Mouse (Mus musculus): ENCODE results near the gene Sgsm2.
"Not testable (repeated sequence)": the region's sequence is repeated elsewhere in the genome, so short reads cannot be mapped to it uniquely, and the experiment has no call there.

The Sgsm2 gene

GRCm38 (mm10) chr11:74830256-74831161 lies 66.4 kb downstream of the Sgsm2 start, which contains the start of gene Mnt:
Mnt (plus strand) TSS chr11:74830920.
- peak; percentile 92 to 94 for DNase-seq (ENCODE audit: low read depth in 2 of 2, low spot score in 2 of 2)

DNA sequence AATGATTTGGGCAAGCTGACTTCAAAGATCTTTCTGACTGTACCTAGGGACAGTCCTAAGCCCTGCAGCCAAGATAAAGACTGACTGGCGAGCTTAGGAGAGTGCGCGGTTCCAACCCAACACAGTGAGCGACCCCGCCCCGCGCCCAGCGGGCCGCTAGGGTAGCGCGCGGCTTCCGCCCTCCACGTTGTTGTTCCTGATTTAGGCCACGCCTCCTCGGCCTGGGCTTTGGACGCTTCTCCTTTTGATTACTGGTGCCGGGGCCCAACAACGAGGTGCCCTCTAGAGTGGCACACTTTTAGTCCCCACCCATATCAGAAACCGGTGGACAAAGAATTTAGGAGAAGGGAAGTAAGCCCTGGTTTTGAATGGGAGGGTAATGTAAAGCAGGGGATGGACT lies 67.0 kb downstream of the Sgsm2 start:
- peak; percentile 77 to 85 for DNase-seq (ENCODE audit: low read depth in 2 of 2, low spot score in 2 of 2)

- DNase-seq (ENCODE audit: low read depth in 2 of 2, low spot score in 2 of 2): no peak
Measured at GRCm38 (mm10) chr11:74828965-74829550, 67.8 kb downstream of the Sgsm2 start.

DNA sequence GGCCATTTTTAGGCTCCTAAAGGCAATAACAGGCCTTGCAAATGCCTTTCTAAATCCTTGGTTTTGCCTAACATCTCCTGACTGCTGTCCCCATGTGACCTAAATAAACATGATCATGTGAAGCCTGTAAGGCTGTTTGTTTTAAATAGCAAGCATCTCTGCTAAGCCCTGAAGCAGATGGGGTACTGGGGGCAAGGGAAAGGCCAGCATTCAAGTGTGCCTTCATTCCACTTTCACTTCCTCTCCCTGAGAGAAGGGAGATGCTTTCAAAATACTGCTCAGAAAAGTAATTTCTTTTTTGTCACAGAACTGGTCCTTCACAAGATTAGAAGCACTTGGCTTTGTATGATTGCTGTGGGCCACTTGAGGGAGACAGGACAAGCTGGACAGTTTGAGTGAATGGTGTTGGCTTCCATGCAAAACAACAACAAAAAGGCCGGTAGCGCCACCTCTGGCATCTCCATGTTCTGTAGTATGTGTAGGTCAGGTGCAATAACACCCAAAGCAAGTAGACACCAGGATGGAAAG lies 68.4 kb downstream of the Sgsm2 start:
- no peak for DNase-seq (ENCODE audit: low read depth in 2 of 2, low spot score in 2 of 2)

GRCm38 (mm10) chr11:74827791-74828403 lies 69.0 kb downstream of the Sgsm2 start:
- no peak for DNase-seq (ENCODE audit: low read depth in 2 of 2, low spot score in 2 of 2)

GRCm38 (mm10) chr11:74826702-74827101 lies 70.2 kb downstream of the Sgsm2 start:
- no peak for DNase-seq (ENCODE audit: low read depth in 2 of 2, low spot score in 2 of 2)

GRCm38 (mm10) chr11:74826151-74826550 lies 70.7 kb downstream of the Sgsm2 start:
- no peak for DNase-seq (ENCODE audit: low read depth in 2 of 2, low spot score in 2 of 2)

GRCm38 (mm10) chr11:74822746-74823440 lies 74.0 kb downstream of the Sgsm2 start:
- DNase-seq (ENCODE audit: low read depth in 2 of 2, low spot score in 2 of 2): no peak

GRCm38 (mm10) chr11:74821463-74821862 lies 75.4 kb downstream of the Sgsm2 start:
- DNase-seq (ENCODE audit: low read depth in 2 of 2, low spot score in 2 of 2): no peak

DNA sequence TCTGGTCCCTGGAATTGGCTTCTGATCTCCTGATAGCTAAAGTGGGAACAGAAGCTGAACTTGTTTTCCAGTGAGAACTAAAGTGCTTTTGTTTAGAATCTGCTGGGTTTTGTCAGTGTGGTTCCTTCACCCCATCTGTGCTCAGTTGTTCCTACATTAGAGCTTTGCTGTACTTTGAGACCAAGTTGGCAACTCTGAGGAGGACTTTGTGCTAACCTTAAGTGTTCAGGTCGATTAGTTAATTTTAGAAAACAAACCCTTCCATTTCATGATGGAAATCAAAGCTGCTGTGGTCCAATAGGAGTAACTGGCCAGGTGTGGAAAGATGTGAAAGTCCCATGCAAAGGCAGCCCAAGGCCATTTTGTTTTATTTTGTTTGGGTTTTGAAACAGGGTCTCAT lies 75.9 kb downstream of the Sgsm2 start:
- no peak for DNase-seq (ENCODE audit: low read depth in 2 of 2, low spot score in 2 of 2)

DNA sequence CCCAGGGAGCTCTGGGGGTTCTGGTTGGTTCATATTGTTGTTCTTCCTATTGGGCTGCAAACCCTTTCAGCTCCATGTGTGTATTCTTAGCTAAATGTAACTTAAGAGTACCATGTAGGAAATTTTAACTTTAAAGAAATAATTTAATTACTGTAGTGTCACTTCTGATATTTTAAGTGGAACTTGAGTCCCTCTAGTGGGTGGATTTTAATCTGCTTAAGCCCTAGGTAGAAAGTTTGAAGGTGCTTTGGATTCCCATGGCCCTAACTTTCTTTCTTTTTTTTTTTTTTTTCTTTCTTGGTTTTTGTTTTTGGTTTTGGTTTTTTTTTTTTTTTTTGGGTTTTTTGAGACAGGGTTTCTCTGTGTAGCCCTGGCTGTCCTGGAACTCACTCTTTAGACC lies 81.1 kb downstream of the Sgsm2 start:
- no peak for DNase-seq (ENCODE audit: low read depth in 2 of 2, low spot score in 2 of 2)

GRCm38 (mm10) chr11:74811538-74811937 lies 85.3 kb downstream of the Sgsm2 start:
- DNase-seq (ENCODE audit: low read depth in 2 of 2, low spot score in 2 of 2): no peak

DNA sequence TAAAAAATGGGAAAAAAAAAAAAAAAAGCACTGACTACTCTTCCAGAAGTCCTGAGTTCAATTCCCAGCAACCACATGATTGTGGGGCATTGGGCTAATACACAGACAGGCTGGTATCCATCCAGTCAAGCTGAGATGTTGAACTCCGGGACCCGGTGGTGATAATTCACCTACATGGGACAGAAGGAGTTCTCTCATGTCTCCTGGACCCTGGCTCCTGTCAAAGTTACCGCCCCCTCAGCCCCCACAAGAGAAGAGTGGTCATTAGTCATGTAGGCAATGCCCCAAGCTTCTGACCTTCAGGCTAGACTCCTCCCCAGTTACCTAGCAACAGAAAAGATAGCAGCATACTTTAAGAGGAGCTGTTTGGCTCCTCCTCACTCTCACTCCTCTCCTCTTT lies 85.8 kb downstream of the Sgsm2 start:
- not testable (repeated sequence) for DNase-seq (ENCODE audit: low read depth in 2 of 2, low spot score in 2 of 2)

- DNase-seq (ENCODE audit: low read depth in 2 of 2, low spot score in 2 of 2): no peak
Measured at GRCm38 (mm10) chr11:74810134-74810533, 86.7 kb downstream of the Sgsm2 start.

- no peak for DNase-seq (ENCODE audit: low read depth in 2 of 2, low spot score in 2 of 2)
Measured at GRCm38 (mm10) chr11:74808251-74808853, 88.5 kb downstream of the Sgsm2 start.

DNA sequence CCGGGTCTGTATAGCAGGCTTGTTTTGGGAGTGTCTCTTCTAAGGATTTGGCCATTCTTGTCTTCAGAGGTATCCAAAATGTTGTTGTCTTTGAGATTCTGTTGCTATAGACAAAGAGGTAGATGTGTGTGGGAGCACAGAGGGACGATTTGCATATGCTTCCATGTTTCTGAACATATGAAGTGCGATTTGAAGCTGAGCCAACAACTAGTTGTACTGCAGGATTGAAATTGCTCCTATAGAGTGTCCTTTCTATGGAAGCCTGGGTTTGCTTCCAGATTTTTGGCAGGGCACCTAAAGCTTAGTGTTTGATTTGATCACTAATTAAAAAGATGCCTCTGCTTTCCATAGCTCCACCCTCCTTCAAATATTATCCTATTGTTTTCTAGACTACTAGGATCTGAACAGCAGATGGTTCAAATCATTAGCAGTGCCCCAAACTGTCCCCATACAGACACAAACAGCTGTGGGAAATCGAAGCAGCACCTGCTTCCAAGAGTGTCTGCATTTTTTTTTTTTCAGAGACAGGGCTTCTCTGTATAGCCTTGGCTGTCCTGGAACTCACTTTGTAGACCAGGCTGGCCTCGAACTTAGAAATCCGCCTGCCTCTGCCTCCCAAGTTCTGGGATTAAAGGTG lies 89.5 kb downstream of the Sgsm2 start:
- no peak for DNase-seq (ENCODE audit: low read depth in 2 of 2, low spot score in 2 of 2)

GRCm38 (mm10) chr11:74804081-74804627 lies 92.7 kb downstream of the Sgsm2 start:
- DNase-seq (ENCODE audit: low read depth in 2 of 2, low spot score in 2 of 2): no peak

DNA sequence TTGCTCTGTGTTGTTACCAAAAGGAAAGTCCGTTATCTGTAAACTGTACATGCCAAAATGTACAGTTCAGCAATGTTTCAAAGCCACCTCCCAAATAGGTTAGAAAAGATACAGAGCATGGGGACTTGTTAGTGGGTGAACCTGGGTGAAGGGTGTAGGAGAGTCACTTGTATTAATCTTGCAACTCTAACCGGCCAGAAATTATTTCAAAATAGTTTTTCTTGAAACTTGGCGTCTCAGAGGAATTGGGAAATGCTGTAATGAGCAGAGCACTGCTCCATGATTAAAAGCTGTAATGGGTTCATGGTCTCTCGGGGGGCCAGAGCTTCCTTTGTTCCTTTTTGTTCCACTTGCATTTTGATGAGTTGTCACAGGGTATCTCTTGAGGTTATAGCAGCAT lies 96.2 kb downstream of the Sgsm2 start:
- no peak for DNase-seq (ENCODE audit: low read depth in 2 of 2, low spot score in 2 of 2)
